Mouse (Mus musculus) kidney, embryonic 16.5 days (tissue): ENCODE measurements around the gene Proca1. TPM values are rescaled to one million over a fixed set of nuclear protein-coding genes. Genes with fewer than 3 reads are reported as not detected.

Experiments used
- ATAC-seq: fragments of 200-750 bp; cut with Nextera tagmentation; 2 replicates; pipeline ENCODE4 v1.8.0; 2017; ENCODE audit warnings: moderate TSS enrichment; ENCODE audit not compliant: low FRiP score, low TSS enrichment
- H3K27ac ChIP-seq: fragments of 300-500 bp; sonication (generic); 2 replicates; pipeline ENCODE4 v1.5.1; 2014; ENCODE audit warnings: low read length
- H3K27me3 ChIP-seq: fragments of 300-500 bp; sonication (generic); 2 replicates; pipeline ENCODE4 v1.6.1; 2014; ENCODE audit warnings: low read length, control low read depth, mixed read lengths; ENCODE audit not compliant: insufficient read depth
- H3K36me3 ChIP-seq: fragments of 300-500 bp; sonication (generic); 2 replicates; pipeline ENCODE4 v1.6.1; 2014; ENCODE audit warnings: low read length, control low read depth, mixed read lengths; ENCODE audit not compliant: insufficient read depth
- H3K4me1 ChIP-seq: fragments of 300-500 bp; sonication (generic); 2 replicates; pipeline ENCODE4 v1.6.1; 2014; ENCODE audit warnings: low read length, control low read depth, mixed read lengths; ENCODE audit not compliant: insufficient read depth
- H3K4me2 ChIP-seq: fragments of 300-500 bp; sonication (generic); replicated peaks from 2 replicates; pipeline ENCODE4 v1.6.1; 2014; ENCODE audit warnings: low read depth, low read length
- H3K4me3 ChIP-seq: fragments of 300-500 bp; sonication (generic); 2 replicates; pipeline ENCODE4 v1.5.1; 2014; ENCODE audit warnings: mild to moderate bottlenecking, low read length
- H3K9ac ChIP-seq: fragments of 300-500 bp; sonication (generic); replicated peaks from 2 replicates; pipeline ENCODE4 v1.6.1; 2014; ENCODE audit warnings: low read length
- H3K9me3 ChIP-seq: fragments of 300-500 bp; sonication (generic); 2 replicates; pipeline ENCODE4 v1.6.1; 2016; ENCODE audit warnings: low read length, control low read depth
- WGBS: fragments of 180-500 bp; shearing (Covaris S2); extraction: QIAGEN DNeasy Blood & Tissue Kit; methylation state at CpG from one replicate; pipeline ENCODE4 v1.1.7; 2014; 5-methylcytosine and 5-hydroxymethylcytosine counted together
- polyA plus RNA-seq: library from polyadenylated mRNA; unstranded; fragments of >200 nt; fragmentation: Nextera tagmentation; extraction: Ambion mirVana; gene quantifications from 2 replicates; pipeline ENCODE4 v1.2.1, GENCODE M21; 2015

Proca1 gene
- polyA plus RNA-seq, 1 experiment from 2014 or later: 4.5 TPM

- no peak overlapping the region for H3K4me3 ChIP-seq
- ATAC-seq: peak; percentile 60
- WGBS: 24% methylated on average over 2 of the region's 2 CpGs
- H3K36me3 ChIP-seq: peaks cover 55% of the 10 kb centered on the region
- no peaks in the 10 kb centered on the region for H3K27me3 ChIP-seq
- H3K27ac ChIP-seq: no peak overlapping the region
- H3K4me1 ChIP-seq: peaks cover 29% of the 10 kb centered on the region
- no peak overlapping the region for H3K9ac ChIP-seq
- H3K9me3 ChIP-seq: no peaks in the 10 kb centered on the region
- H3K4me2 ChIP-seq: no peak overlapping the region
Measured at GRCm38 (mm10) chr11:78159096-78159495, 34.1 kb upstream of the Proca1 start.

- no peaks in the 10 kb centered on the region for H3K27me3 ChIP-seq
- no peak overlapping the region for H3K4me3 ChIP-seq
- H3K27ac ChIP-seq: peak overlapping the region; percentile 48; the same call in 1 of the 2 replicates
- no peaks in the 10 kb centered on the region for H3K9me3 ChIP-seq
- no peak overlapping the region for H3K9ac ChIP-seq
- H3K4me2 ChIP-seq: no peak overlapping the region
- no peak; the same call in 1 of the 2 replicates for ATAC-seq
- 76% methylated on average over 7 of the region's 7 CpGs for WGBS
- peaks cover 53% of the 10 kb centered on the region for H3K36me3 ChIP-seq
- H3K4me1 ChIP-seq: peaks cover 29% of the 10 kb centered on the region
Measured at GRCm38 (mm10) chr11:78159557-78159956, 33.6 kb upstream of the Proca1 start.

- ATAC-seq: no peak
- no peak overlapping the region for H3K9ac ChIP-seq
- no peak overlapping the region for H3K4me3 ChIP-seq
- peaks cover 50% of the 10 kb centered on the region for H3K36me3 ChIP-seq
- no peaks in the 10 kb centered on the region for H3K27me3 ChIP-seq
- WGBS: 87% methylated on average over 18 of the region's 18 CpGs
- no peaks in the 10 kb centered on the region for H3K9me3 ChIP-seq
- no peak overlapping the region; the same call in 1 of the 2 replicates for H3K27ac ChIP-seq
- peaks cover 29% of the 10 kb centered on the region for H3K4me1 ChIP-seq
- no peak overlapping the region for H3K4me2 ChIP-seq
Measured at GRCm38 (mm10) chr11:78160171-78160570, 33.0 kb upstream of the Proca1 start.

GRCm38 (mm10) chr11:78160675-78161074, 32.5 kb upstream of the Proca1 start:
- Histone ChIP-seq H3K27ac (no peak overlapping the region; the same call in 1 of the 2 replicates), H3K9ac (no peak overlapping the region), H3K4me3 (no peak overlapping the region), H3K4me1 (peaks cover 30% of the 10 kb centered on the region), H3K36me3 (peaks cover 48% of the 10 kb centered on the region), H3K9me3 (no peaks in the 10 kb centered on the region), H3K4me2 (no peak overlapping the region), H3K27me3 (no peaks in the 10 kb centered on the region)
- ATAC-seq: no peak
- 80% methylated on average over 3 of the region's 3 CpGs for WGBS

GRCm38 (mm10) chr11:78161169-78161568, 32.0 kb upstream of the Proca1 start:
- Histone ChIP-seq H3K4me1 (peaks cover 35% of the 10 kb centered on the region), H3K27ac (no peak overlapping the region), H3K27me3 (no peaks in the 10 kb centered on the region), H3K9me3 (no peaks in the 10 kb centered on the region), H3K4me2 (no peak overlapping the region), H3K9ac (no peak overlapping the region), H3K36me3 (peaks cover 45% of the 10 kb centered on the region), H3K4me3 (no peak overlapping the region)
- 92% methylated on average over 14 of the region's 14 CpGs for WGBS
- no peak for ATAC-seq

GRCm38 (mm10) chr11:78161968-78162367, 31.2 kb upstream of the Proca1 start:
- peaks cover 43% of the 10 kb centered on the region for H3K4me1 ChIP-seq
- peaks cover 44% of the 10 kb centered on the region for H3K36me3 ChIP-seq
- no peaks in the 10 kb centered on the region for H3K9me3 ChIP-seq
- H3K27me3 ChIP-seq: no peaks in the 10 kb centered on the region
- H3K4me2 ChIP-seq: peak overlapping the region; percentile 84; the same call in 1 of the 2 replicates
- peak overlapping the region; percentile 99 for H3K9ac ChIP-seq
- no peak for ATAC-seq
- H3K4me3 ChIP-seq: peak overlapping the region; percentile 100; the same call in 1 of the 2 replicates
- WGBS: 39% methylated on average over 4 of the region's 4 CpGs
- H3K27ac ChIP-seq: peak overlapping the region; percentile 97; the same call in 1 of the 2 replicates

GRCm38 (mm10) chr11:78162504-78162903, 30.7 kb upstream of the Proca1 start:
- no peaks in the 10 kb centered on the region for H3K9me3 ChIP-seq
- H3K36me3 ChIP-seq: peaks cover 42% of the 10 kb centered on the region
- peak overlapping the region; percentile 99 for H3K9ac ChIP-seq
- peak overlapping the region; percentile 84 for H3K4me2 ChIP-seq
- H3K27me3 ChIP-seq: no peaks in the 10 kb centered on the region
- peak overlapping the region; percentile 97; the same call in 1 of the 2 replicates for H3K27ac ChIP-seq
- peak overlapping the region; percentile 100 for H3K4me3 ChIP-seq
- peaks cover 43% of the 10 kb centered on the region for H3K4me1 ChIP-seq
- ATAC-seq: no peak
- 30% methylated on average over 6 of the region's 6 CpGs for WGBS

- Histone ChIP-seq H3K9ac (peak overlapping the region; percentile 99), H3K4me3 (peak overlapping the region; percentile 100), H3K9me3 (no peaks in the 10 kb centered on the region), H3K27ac (peak overlapping the region; percentile 97), H3K27me3 (no peaks in the 10 kb centered on the region), H3K4me2 (peak overlapping the region; percentile 84), H3K36me3 (peaks cover 36% of the 10 kb centered on the region), H3K4me1 (peaks cover 43% of the 10 kb centered on the region)
- no peak for ATAC-seq
- 54% methylated on average over 2 of the region's 2 CpGs for WGBS
Measured at GRCm38 (mm10) chr11:78163045-78163444, 30.1 kb upstream of the Proca1 start.

- Histone ChIP-seq H3K36me3 (peaks cover 28% of the 10 kb centered on the region), H3K4me2 (peak overlapping the region; percentile 84), H3K27ac (peak overlapping the region; percentile 97), H3K4me3 (peak overlapping the region; percentile 100), H3K9ac (peak overlapping the region; percentile 99), H3K27me3 (no peaks in the 10 kb centered on the region), H3K4me1 (peaks cover 40% of the 10 kb centered on the region), H3K9me3 (no peaks in the 10 kb centered on the region)
- peak; percentile 61 for ATAC-seq
- under 1% methylated on average over 22 of the region's 22 CpGs for WGBS
Measured at GRCm38 (mm10) chr11:78163681-78164603, 29.2 kb upstream of the Proca1 start.

- H3K9me3 ChIP-seq: no peaks in the 10 kb centered on the region
- WGBS: 0% methylated on average over 14 of the region's 14 CpGs
- H3K4me2 ChIP-seq: peak overlapping the region; percentile 84
- ATAC-seq: no peak
- peak overlapping the region; percentile 99 for H3K9ac ChIP-seq
- no peaks in the 10 kb centered on the region for H3K27me3 ChIP-seq
- peak overlapping the region; percentile 97 for H3K27ac ChIP-seq
- H3K4me3 ChIP-seq: peak overlapping the region; percentile 100
- peaks cover 26% of the 10 kb centered on the region for H3K36me3 ChIP-seq
- peaks cover 36% of the 10 kb centered on the region for H3K4me1 ChIP-seq
Measured at GRCm38 (mm10) chr11:78164604-78164923, 28.6 kb upstream of the Proca1 start.
